Mouse (Mus musculus): ENCODE results near the gene Pex7. TPM values are rescaled to one million over a fixed set of nuclear protein-coding genes. Genes with fewer than 3 reads are reported as not detected.

Pex7 gene
- polyA plus RNA-seq (2014; fragmentation: Nextera tagmentation; extraction: Ambion mirVana) = 42.6 and 44.5 TPM in 2 replicates

DNA sequence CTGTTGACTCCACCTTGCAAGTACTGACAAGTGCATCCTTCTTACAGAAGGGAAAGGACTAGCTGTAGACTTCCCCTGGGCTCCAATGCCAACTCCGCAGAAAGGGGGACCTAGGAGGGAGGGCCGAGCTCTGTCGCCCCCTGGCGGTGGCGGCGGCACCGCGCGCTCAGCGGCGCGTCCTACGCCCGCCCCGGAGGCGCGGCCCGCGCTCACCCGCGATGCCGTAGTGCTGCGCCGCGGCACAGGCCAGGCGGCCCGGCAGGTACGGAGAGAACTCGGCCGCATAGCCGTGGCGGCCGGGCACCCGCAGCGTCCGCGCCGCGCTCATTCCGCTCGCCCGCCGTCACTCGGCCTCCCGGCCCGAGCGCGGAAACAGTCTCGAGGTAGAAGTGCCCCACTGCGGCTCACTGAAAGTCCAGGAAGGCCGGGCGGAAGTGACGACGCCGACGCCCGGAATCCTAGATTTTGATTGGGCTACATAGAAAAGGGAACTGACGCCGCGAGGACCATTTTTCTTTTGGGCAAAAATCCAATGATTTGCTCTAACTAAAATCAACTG lies at the start of gene Pex7:
Gene Pex7 (minus strand): TSS at position 444 of the 559 bp plus-strand sequence.
- Histone ChIP-seq H3K36me3 (ENCODE audit: control insufficient read depth, insufficient read depth, low read length) (0 out of 2 replicates have a peak, but pooled peaks cover 13% of the 10 kb centered on the region), H3K27ac (replicated peaks in 1 of 2; ENCODE audit: control insufficient read depth in 1 of 2, insufficient read depth in 1 of 2, low read depth in 2 of 2, low read length in 2 of 2) (peak within 1 kb of the TSS; percentile 94 to 96), H3K4me2 (ENCODE audit: low read length) (peak within 1 kb of the TSS; percentile 24), H3K9ac (ENCODE audit: low read length) (peak within 1 kb of the TSS; percentile 87), H3K9me3 (ENCODE audit: control insufficient read depth, low read length) (no peaks in the 10 kb centered on the region), H3K27me3 (ENCODE audit: control insufficient read depth, insufficient read depth, low read length) (no peaks in the 10 kb centered on the region), H3K4me3 (ENCODE audit: control insufficient read depth in 1 of 2, insufficient read depth in 1 of 2, low read depth in 1 of 2, low read length in 2 of 2) (peak within 1 kb of the TSS; percentile 83 to 95), H3K4me1 (ENCODE audit: control insufficient read depth in 2 of 2, insufficient read depth in 2 of 2, low read length in 2 of 2) (no peaks in the 10 kb centered on the region; a peak in 1 of 4 replicates)
- WGBS = under 1% methylated on average over 60 of the region's 60 CpGs
- peak; percentile 89 for ATAC-seq (ENCODE audit: insufficient number of reproducible peaks, insufficient read depth, low FRiP score, low read depth)

DNA sequence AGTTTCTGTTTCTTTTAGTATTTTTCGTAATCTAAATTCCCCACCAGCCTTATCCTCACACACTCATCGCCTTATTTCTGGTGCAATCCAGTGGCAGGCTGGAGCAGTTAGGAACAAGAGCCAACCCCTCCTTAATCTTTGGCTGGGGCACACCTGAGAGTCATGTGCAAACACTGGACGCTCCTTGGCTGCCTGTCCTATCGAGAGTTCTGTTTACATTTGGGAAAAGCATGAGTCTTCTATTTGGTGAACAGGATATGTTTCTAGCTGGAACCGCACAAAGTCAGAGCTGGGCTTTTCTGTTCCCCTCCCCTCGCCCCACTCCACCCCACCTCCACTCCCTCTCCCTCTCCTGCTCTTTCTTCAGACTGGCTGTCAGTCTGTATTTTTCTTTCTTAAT lies 49.3 kb upstream of the Pex7 start:
- WGBS = 44% methylated on average over 6 of the region's 6 CpGs
- peak overlapping the region; percentile 12; the same call in 1 of the 2 replicates for H3K4me2 ChIP-seq (ENCODE audit: low read length)
- peaks cover 22 to 43% of the 10 kb centered on the region in 2 experiments for H3K4me1 ChIP-seq (ENCODE audit: control insufficient read depth in 2 of 2, insufficient read depth in 2 of 2, low read length in 2 of 2)
- no peaks in the 10 kb centered on the region for H3K9me3 ChIP-seq (ENCODE audit: control insufficient read depth, low read length)
- no peak overlapping the region for H3K27ac ChIP-seq (replicated peaks in 1 of 2; ENCODE audit: control insufficient read depth in 1 of 2, insufficient read depth in 1 of 2, low read depth in 2 of 2, low read length in 2 of 2)
- no peak overlapping the region for H3K9ac ChIP-seq (ENCODE audit: low read length)
- no peaks in the 10 kb centered on the region for H3K36me3 ChIP-seq (ENCODE audit: control insufficient read depth, insufficient read depth, low read length)
- no peaks in the 10 kb centered on the region for H3K27me3 ChIP-seq (ENCODE audit: control insufficient read depth, insufficient read depth, low read length)
- ATAC-seq (ENCODE audit: insufficient number of reproducible peaks, insufficient read depth, low FRiP score, low read depth) = no peak
- H3K4me3 ChIP-seq (ENCODE audit: control insufficient read depth in 1 of 2, insufficient read depth in 1 of 2, low read depth in 1 of 2, low read length in 2 of 2) = no peak overlapping the region

DNA sequence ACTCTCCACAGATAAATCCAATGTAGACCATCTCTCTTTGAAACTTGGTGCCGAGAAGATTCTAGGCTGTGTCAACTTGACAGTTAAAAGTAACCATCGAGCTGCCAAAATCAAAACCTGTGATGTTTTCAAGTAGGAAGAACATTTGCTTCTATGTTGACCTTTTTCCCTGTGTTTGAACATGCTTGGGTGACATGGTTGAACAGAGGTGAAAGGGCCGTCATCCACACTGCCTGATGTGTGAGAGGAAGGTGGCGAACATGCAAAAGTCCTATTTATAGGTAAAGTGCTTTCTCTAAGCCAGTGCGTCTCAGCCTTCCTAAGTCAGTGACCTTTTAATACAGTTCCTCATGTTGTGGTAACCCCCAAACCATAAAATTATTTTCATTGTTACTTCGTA lies 48.3 kb upstream of the Pex7 start:
- H3K9ac ChIP-seq (ENCODE audit: low read length) = no peak overlapping the region
- WGBS = 57% methylated on average over 6 of the region's 6 CpGs
- ATAC-seq (ENCODE audit: insufficient number of reproducible peaks, insufficient read depth, low FRiP score, low read depth) = no peak
- no peak overlapping the region; the same call in 1 of the 2 replicates for H3K4me2 ChIP-seq (ENCODE audit: low read length)
- peaks cover 22 to 43% of the 10 kb centered on the region in 2 experiments for H3K4me1 ChIP-seq (ENCODE audit: control insufficient read depth in 2 of 2, insufficient read depth in 2 of 2, low read length in 2 of 2)
- H3K4me3 ChIP-seq (ENCODE audit: control insufficient read depth in 1 of 2, insufficient read depth in 1 of 2, low read depth in 1 of 2, low read length in 2 of 2) = no peak overlapping the region
- no peaks in the 10 kb centered on the region for H3K27me3 ChIP-seq (ENCODE audit: control insufficient read depth, insufficient read depth, low read length)
- H3K9me3 ChIP-seq (ENCODE audit: control insufficient read depth, low read length) = no peaks in the 10 kb centered on the region
- H3K27ac ChIP-seq (replicated peaks in 1 of 2; ENCODE audit: control insufficient read depth in 1 of 2, insufficient read depth in 1 of 2, low read depth in 2 of 2, low read length in 2 of 2) = no peak overlapping the region
- H3K36me3 ChIP-seq (ENCODE audit: control insufficient read depth, insufficient read depth, low read length) = no peaks in the 10 kb centered on the region

DNA sequence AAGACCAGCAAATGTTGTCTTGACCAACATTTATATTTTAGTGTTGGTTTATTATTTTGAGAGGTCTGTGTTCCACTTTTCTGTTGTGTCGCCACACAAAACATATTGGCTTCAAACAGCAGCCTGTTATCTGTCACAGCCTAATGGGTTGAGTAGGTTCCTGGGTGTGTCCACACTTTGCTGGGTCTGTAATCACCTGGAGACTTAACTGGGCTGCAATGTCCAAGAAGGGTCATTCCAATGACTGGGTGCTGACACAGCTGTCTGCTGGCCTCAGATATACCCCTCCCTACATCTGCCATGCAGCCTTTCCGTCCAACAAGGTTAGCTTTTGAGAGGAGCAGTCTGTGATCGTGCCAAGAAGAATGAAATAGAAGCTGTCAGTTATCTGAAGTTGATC lies 47.1 kb upstream of the Pex7 start:
- no peak for ATAC-seq (ENCODE audit: insufficient number of reproducible peaks, insufficient read depth, low FRiP score, low read depth)
- 54% methylated on average over 3 of the region's 3 CpGs for WGBS
- peaks cover 22 to 43% of the 10 kb centered on the region in 2 experiments for H3K4me1 ChIP-seq (ENCODE audit: control insufficient read depth in 2 of 2, insufficient read depth in 2 of 2, low read length in 2 of 2)

DNA sequence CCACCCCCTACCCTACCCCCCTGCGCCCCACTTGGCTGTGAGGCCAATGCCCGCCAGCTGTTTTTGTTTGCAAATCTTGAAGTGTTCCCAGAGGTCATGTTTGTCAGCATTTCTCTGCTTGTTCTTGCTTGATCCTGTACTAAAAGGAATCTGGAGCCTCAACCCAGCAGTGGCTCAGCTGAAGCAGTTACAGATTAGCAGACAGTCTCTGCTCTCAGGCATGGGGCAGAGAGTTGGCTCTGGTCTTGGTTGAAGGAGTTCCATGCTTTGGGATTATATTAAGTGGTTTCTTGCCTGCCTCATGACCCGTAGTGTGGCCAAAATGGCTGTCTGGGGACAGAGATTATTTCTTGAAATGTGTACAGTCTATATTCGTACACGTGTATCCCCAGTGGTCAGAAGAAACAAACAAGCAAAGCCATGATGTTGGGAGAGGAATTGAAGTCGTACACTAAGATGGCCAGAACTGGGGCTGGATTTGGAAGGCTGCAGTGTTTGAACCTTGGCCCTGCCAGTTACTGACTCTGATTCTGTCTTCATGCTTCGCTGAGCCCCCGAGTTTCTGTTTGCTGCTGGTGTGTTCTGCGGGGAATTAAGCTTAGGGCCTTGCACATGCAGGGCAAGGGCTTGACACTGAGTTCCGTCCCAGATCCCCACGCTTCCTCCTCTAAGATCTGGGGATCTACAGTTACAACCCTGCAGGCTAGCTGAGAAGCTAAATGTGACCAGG lies 45.7 kb upstream of the Pex7 start:
- Histone ChIP-seq H3K36me3 (ENCODE audit: control insufficient read depth, insufficient read depth, low read length) (no peaks in the 10 kb centered on the region), H3K4me3 (ENCODE audit: control insufficient read depth in 1 of 2, insufficient read depth in 1 of 2, low read depth in 1 of 2, low read length in 2 of 2) (no peak overlapping the region)

More for the DNA sequence above, 47.1 kb upstream of the Pex7 start:
- Histone ChIP-seq H3K9ac (ENCODE audit: low read length) (no peak overlapping the region), H3K9me3 (ENCODE audit: control insufficient read depth, low read length) (no peaks in the 10 kb centered on the region), H3K27ac (replicated peaks in 1 of 2; ENCODE audit: control insufficient read depth in 1 of 2, insufficient read depth in 1 of 2, low read depth in 2 of 2, low read length in 2 of 2) (no peak overlapping the region), H3K27me3 (ENCODE audit: control insufficient read depth, insufficient read depth, low read length) (no peaks in the 10 kb centered on the region), H3K4me2 (ENCODE audit: low read length) (no peak overlapping the region), H3K36me3 (ENCODE audit: control insufficient read depth, insufficient read depth, low read length) (no peaks in the 10 kb centered on the region), H3K4me3 (ENCODE audit: control insufficient read depth in 1 of 2, insufficient read depth in 1 of 2, low read depth in 1 of 2, low read length in 2 of 2) (no peak overlapping the region)

DNA sequence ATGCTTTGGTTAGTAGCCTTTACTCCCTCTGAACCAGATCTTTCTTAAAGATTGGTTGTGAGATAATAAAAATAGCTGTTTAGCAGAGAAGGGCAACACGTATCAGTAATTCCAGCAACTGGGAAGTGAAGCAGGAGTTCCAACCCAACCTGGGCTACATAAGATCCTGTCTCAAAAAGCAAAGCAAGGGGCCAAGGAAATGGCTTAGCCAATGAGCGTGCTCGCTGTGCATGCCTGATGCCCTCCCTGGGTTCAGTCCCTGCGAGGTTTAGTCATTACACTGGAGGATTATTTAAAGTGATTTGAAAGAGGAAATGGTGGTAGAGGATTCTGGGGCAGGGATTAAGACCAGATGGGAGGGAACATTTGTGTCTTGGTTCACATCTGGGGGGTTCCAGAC lies 41.6 kb upstream of the Pex7 start:
- no peak overlapping the region for H3K27ac ChIP-seq (replicated peaks in 1 of 2; ENCODE audit: control insufficient read depth in 1 of 2, insufficient read depth in 1 of 2, low read depth in 2 of 2, low read length in 2 of 2)
- no peaks in the 10 kb centered on the region for H3K9me3 ChIP-seq (ENCODE audit: control insufficient read depth, low read length)
- no peak overlapping the region for H3K9ac ChIP-seq (ENCODE audit: low read length)
- H3K4me3 ChIP-seq (ENCODE audit: control insufficient read depth in 1 of 2, insufficient read depth in 1 of 2, low read depth in 1 of 2, low read length in 2 of 2) = no peak overlapping the region
- no peaks in the 10 kb centered on the region for H3K36me3 ChIP-seq (ENCODE audit: control insufficient read depth, insufficient read depth, low read length)
- ATAC-seq (ENCODE audit: insufficient number of reproducible peaks, insufficient read depth, low FRiP score, low read depth) = no peak
- no peak overlapping the region for H3K4me2 ChIP-seq (ENCODE audit: low read length)
- H3K27me3 ChIP-seq (ENCODE audit: control insufficient read depth, insufficient read depth, low read length) = no peaks in the 10 kb centered on the region
- H3K4me1 ChIP-seq (ENCODE audit: control insufficient read depth in 2 of 2, insufficient read depth in 2 of 2, low read length in 2 of 2) = peaks cover 0 to 7% of the 10 kb centered on the region in 2 experiments; a peak in 2 of 4 replicates
- WGBS = 93% methylated on average over 4 of the region's 4 CpGs

More for the DNA sequence above, 45.7 kb upstream of the Pex7 start:
- no peak overlapping the region for H3K9ac ChIP-seq (ENCODE audit: low read length)
- H3K4me1 ChIP-seq (ENCODE audit: control insufficient read depth in 2 of 2, insufficient read depth in 2 of 2, low read length in 2 of 2) = peaks cover 22 to 42% of the 10 kb centered on the region in 2 experiments
- H3K4me2 ChIP-seq (ENCODE audit: low read length) = no peak overlapping the region
- no peaks in the 10 kb centered on the region for H3K27me3 ChIP-seq (ENCODE audit: control insufficient read depth, insufficient read depth, low read length)
- ATAC-seq (ENCODE audit: insufficient number of reproducible peaks, insufficient read depth, low FRiP score, low read depth) = no peak; the same call in 1 of the 2 replicates
- no peak overlapping the region for H3K27ac ChIP-seq (replicated peaks in 1 of 2; ENCODE audit: control insufficient read depth in 1 of 2, insufficient read depth in 1 of 2, low read depth in 2 of 2, low read length in 2 of 2)
- H3K9me3 ChIP-seq (ENCODE audit: control insufficient read depth, low read length) = no peaks in the 10 kb centered on the region
- WGBS = 87% methylated on average over 11 of the region's 11 CpGs

DNA sequence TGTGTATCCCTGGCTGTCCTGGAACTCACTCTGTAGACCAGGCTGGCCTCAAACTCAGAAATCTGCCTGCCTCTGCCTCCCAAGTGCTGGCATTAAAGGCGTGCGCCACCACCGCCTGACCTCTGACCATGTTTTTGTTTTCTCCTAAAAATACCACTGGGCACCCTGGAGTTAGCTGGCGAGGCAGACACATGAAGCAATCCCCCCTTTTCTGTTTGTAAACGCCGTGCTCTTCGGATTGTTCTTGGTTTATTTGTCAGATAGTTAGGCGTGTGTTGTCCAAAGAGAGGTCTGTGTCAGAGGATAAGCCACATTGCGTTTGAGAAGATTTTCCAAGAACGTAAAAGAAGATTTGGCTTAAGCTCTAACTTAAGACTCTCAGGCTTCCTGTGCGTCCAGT lies 40.9 kb upstream of the Pex7 start:
- 92% methylated on average over 11 of the region's 11 CpGs for WGBS
- Histone ChIP-seq H3K4me3 (ENCODE audit: control insufficient read depth in 1 of 2, insufficient read depth in 1 of 2, low read depth in 1 of 2, low read length in 2 of 2) (no peak overlapping the region), H3K4me2 (ENCODE audit: low read length) (no peak overlapping the region), H3K27me3 (ENCODE audit: control insufficient read depth, insufficient read depth, low read length) (no peaks in the 10 kb centered on the region), H3K4me1 (ENCODE audit: control insufficient read depth in 2 of 2, insufficient read depth in 2 of 2, low read length in 2 of 2) (peaks cover 0 to 5% of the 10 kb centered on the region in 2 experiments; a peak in 1 of 4 replicates), H3K9me3 (ENCODE audit: control insufficient read depth, low read length) (no peaks in the 10 kb centered on the region), H3K36me3 (ENCODE audit: control insufficient read depth, insufficient read depth, low read length) (no peaks in the 10 kb centered on the region), H3K27ac (replicated peaks in 1 of 2; ENCODE audit: control insufficient read depth in 1 of 2, insufficient read depth in 1 of 2, low read depth in 2 of 2, low read length in 2 of 2) (no peak overlapping the region), H3K9ac (ENCODE audit: low read length) (no peak overlapping the region)
- no peak for ATAC-seq (ENCODE audit: insufficient number of reproducible peaks, insufficient read depth, low FRiP score, low read depth)

All from heart, embryonic 14.5 days (tissue).